Mouse (Mus musculus) myocyte (in vitro differentiated cells): Measurements from ENCODE around the gene Pacrg. TPM values are rescaled to one million over a fixed set of nuclear protein-coding genes. Genes with fewer than 3 reads are reported as not detected.

Experiments
- H3K27me3 ChIP-seq: one replicate; pipeline ENCODE4 v1.6.1; 2011; ENCODE audit not compliant: control insufficient read depth, insufficient read depth, insufficient read length
- H3K36me3 ChIP-seq: one replicate; pipeline ENCODE4 v1.6.1; 2011; ENCODE audit not compliant: control insufficient read depth, insufficient read depth
- H3K4me2 ChIP-seq: one replicate; pipeline ENCODE4 v1.6.1; 2011; ENCODE audit warnings: low read depth, control low read depth
- H3K4me3 ChIP-seq: one replicate; pipeline ENCODE4 v1.5.1; 2011; ENCODE audit warnings: mild to moderate bottlenecking, control low read depth, moderate library complexity
- H3K79me2 ChIP-seq: one replicate; pipeline ENCODE4 v1.6.1; 2011; ENCODE audit not compliant: control insufficient read depth, insufficient read depth
- H3ac ChIP-seq: one replicate; pipeline ENCODE4 v1.6.1; 2011; ENCODE audit not compliant: control insufficient read depth, insufficient read length
- CEBPB ChIP-seq: IDR thresholded peaks from 2 replicates; pipeline ENCODE4 v1.6.1; 2011; ENCODE audit warnings: mild to moderate bottlenecking, moderate library complexity; ENCODE audit not compliant: poor library complexity, insufficient read depth, severe bottlenecking
- E2F4 ChIP-seq: IDR thresholded peaks from one replicate; pipeline ENCODE4 v1.6.1; 2011; ENCODE audit warnings: mild to moderate bottlenecking, control low read depth, moderate library complexity; ENCODE audit not compliant: insufficient read depth
- MAX ChIP-seq: IDR thresholded peaks from one replicate; pipeline ENCODE4 v1.6.1; 2011; ENCODE audit warnings: low read depth, mild to moderate bottlenecking, control low read depth
- MYOD1 ChIP-seq, 3 experiments: IDR thresholded peaks; one replicate each; pipeline ENCODE4 v1.6.1; 2011; ENCODE audit warnings: control low read depth in 2 of 3, low read depth in 2 of 3, mild to moderate bottlenecking in 2 of 3, moderate library complexity in 1 of 3; ENCODE audit not compliant: insufficient read length in 2 of 3, control insufficient read depth in 1 of 3
- MYOG ChIP-seq, 3 experiments: IDR thresholded peaks; one replicate each; pipeline ENCODE4 v1.6.1; 2011; ENCODE audit warnings: control low read depth in 2 of 3, low read depth in 2 of 3, mild to moderate bottlenecking in 2 of 3; ENCODE audit not compliant: insufficient read length in 2 of 3, control insufficient read depth in 1 of 3, insufficient read depth in 1 of 3
- POLR2A ChIP-seq: IDR thresholded peaks from one replicate; pipeline ENCODE4 v1.6.1; 2011; ENCODE audit warnings: low read depth, mild to moderate bottlenecking, control low read depth, moderate library complexity; ENCODE audit not compliant: insufficient read length
- POLR2AphosphoS2 ChIP-seq: IDR thresholded peaks from one replicate; pipeline ENCODE4 v1.6.1; 2011; ENCODE audit warnings: low read depth, control low read depth; ENCODE audit not compliant: insufficient read length
- REST ChIP-seq: IDR thresholded peaks from one replicate; pipeline ENCODE4 v1.6.1; 2011; ENCODE audit warnings: mild to moderate bottlenecking, control low read depth, moderate library complexity; ENCODE audit not compliant: insufficient read depth, insufficient read length
- SRF ChIP-seq: IDR thresholded peaks from one replicate; pipeline ENCODE4 v1.6.1; 2011; ENCODE audit warnings: low read depth; ENCODE audit not compliant: control insufficient read depth, insufficient read length
- TCF12 ChIP-seq: IDR thresholded peaks from one replicate; pipeline ENCODE4 v1.6.1; 2011; ENCODE audit warnings: mild to moderate bottlenecking, control low read depth; ENCODE audit not compliant: poor library complexity, insufficient read depth, severe bottlenecking
- TCF3 ChIP-seq: IDR thresholded peaks from one replicate; pipeline ENCODE4 v1.6.1; 2011; ENCODE audit warnings: low read depth, control low read depth; ENCODE audit not compliant: insufficient read length
- USF1 ChIP-seq: IDR thresholded peaks from one replicate; pipeline ENCODE4 v1.6.1; 2011; ENCODE audit warnings: low read depth, mild to moderate bottlenecking, control low read depth, moderate library complexity
- polyA plus RNA-seq: library from polyadenylated mRNA; unstranded; fragments of >200 nt; fragmentation: generic; extraction: Trizol; gene quantifications from one replicate; pipeline ENCODE4 v1.2.1, GENCODE M21; 2012; ENCODE audit warnings: missing spikeins

The Pacrg gene
- polyA plus RNA-seq, 1 experiment = 0.64 TPM

- no peaks in the 10 kb centered on the region for H3K27me3 ChIP-seq
- no peak for TF ChIP-seq TCF12
- TF ChIP-seq SRF = no peak
- TF ChIP-seq CEBPB = no peak
- no peak for TF ChIP-seq REST
- no peak for TF ChIP-seq USF1
- no peak for TF ChIP-seq MYOG (IDR thresholded peaks at IDR 0.05; ENCODE audit: control insufficient read depth in 1 of 3, insufficient read depth in 1 of 3, insufficient read length in 2 of 3, low read depth in 2 of 3)
- no peak for TF ChIP-seq TCF3
- H3K4me3 ChIP-seq = no peak overlapping the region
Measured at GRCm38 (mm10) chr17:10583301-10583700, 256.8 kb downstream of the Pacrg start.

GRCm38 (mm10) chr17:10575306-10575705 lies 264.8 kb downstream of the Pacrg start:
- Histone ChIP-seq H3ac (no peak overlapping the region), H3K79me2 (no peaks in the 10 kb centered on the region), H3K27me3 (no peaks in the 10 kb centered on the region), H3K4me2 (no peak overlapping the region), H3K36me3 (no peaks in the 10 kb centered on the region), H3K4me3 (no peak overlapping the region)
- TF ChIP-seq MYOD1 (IDR thresholded peaks at IDR 0.05; ENCODE audit: control insufficient read depth in 1 of 3, insufficient read length in 2 of 3, low read depth in 2 of 3) = no peak
- TF ChIP-seq POLR2A = no peak
- no peak for TF ChIP-seq MAX
- no peak for TF ChIP-seq POLR2AphosphoS2
- no peak for TF ChIP-seq TCF12
- no peak for TF ChIP-seq TCF3
- no peak for TF ChIP-seq USF1
- no peak for TF ChIP-seq E2F4
- no peak for TF ChIP-seq MYOG (IDR thresholded peaks at IDR 0.05; ENCODE audit: control insufficient read depth in 1 of 3, insufficient read depth in 1 of 3, insufficient read length in 2 of 3, low read depth in 2 of 3)
- no peak for TF ChIP-seq CEBPB

More at GRCm38 (mm10) chr17:10583301-10583700, 256.8 kb downstream of the Pacrg start:
- Histone ChIP-seq H3K79me2 (no peaks in the 10 kb centered on the region), H3K36me3 (no peaks in the 10 kb centered on the region), H3K4me2 (no peak overlapping the region), H3ac (no peak overlapping the region)

- no peak overlapping the region for H3K4me2 ChIP-seq
- no peak for TF ChIP-seq MAX
- H3K27me3 ChIP-seq = no peaks in the 10 kb centered on the region
- no peak overlapping the region for H3ac ChIP-seq
- no peaks in the 10 kb centered on the region for H3K36me3 ChIP-seq
- H3K79me2 ChIP-seq = no peaks in the 10 kb centered on the region
- no peak overlapping the region for H3K4me3 ChIP-seq
Measured at GRCm38 (mm10) chr17:10572436-10572835, 267.7 kb downstream of the Pacrg start.

- TF ChIP-seq SRF (no peak), MYOG (IDR thresholded peaks at IDR 0.05; ENCODE audit: control insufficient read depth in 1 of 3, insufficient read depth in 1 of 3, insufficient read length in 2 of 3, low read depth in 2 of 3) (no peak)
- H3K4me2 ChIP-seq = no peak overlapping the region
- no peaks in the 10 kb centered on the region for H3K36me3 ChIP-seq
- no peak overlapping the region for H3ac ChIP-seq
- H3K79me2 ChIP-seq = no peaks in the 10 kb centered on the region
- H3K4me3 ChIP-seq = no peak overlapping the region
- no peaks in the 10 kb centered on the region for H3K27me3 ChIP-seq
Measured at GRCm38 (mm10) chr17:10569270-10569669, 270.8 kb downstream of the Pacrg start.

GRCm38 (mm10) chr17:10567411-10567810 lies 272.7 kb downstream of the Pacrg start:
- no peak overlapping the region for H3K4me3 ChIP-seq
- H3ac ChIP-seq = no peak overlapping the region
- no peak for TF ChIP-seq MYOD1 (IDR thresholded peaks at IDR 0.05; ENCODE audit: control insufficient read depth in 1 of 3, insufficient read length in 2 of 3, low read depth in 2 of 3)
- no peak for TF ChIP-seq POLR2AphosphoS2
- no peak for TF ChIP-seq REST
- no peak for TF ChIP-seq TCF12
- no peak for TF ChIP-seq SRF
- no peak for TF ChIP-seq MAX
- H3K79me2 ChIP-seq = no peaks in the 10 kb centered on the region
- H3K4me2 ChIP-seq = no peak overlapping the region
- H3K27me3 ChIP-seq = no peaks in the 10 kb centered on the region
- H3K36me3 ChIP-seq = no peaks in the 10 kb centered on the region

- H3ac ChIP-seq = no peak overlapping the region
- no peak overlapping the region for H3K4me3 ChIP-seq
- H3K79me2 ChIP-seq = no peaks in the 10 kb centered on the region
- TF ChIP-seq POLR2A (no peak), MYOD1 (IDR thresholded peaks at IDR 0.05; ENCODE audit: control insufficient read depth in 1 of 3, insufficient read length in 2 of 3, low read depth in 2 of 3) (no peak), SRF (no peak), MAX (no peak), TCF3 (no peak), MYOG (IDR thresholded peaks at IDR 0.05; ENCODE audit: control insufficient read depth in 1 of 3, insufficient read depth in 1 of 3, insufficient read length in 2 of 3, low read depth in 2 of 3) (no peak), POLR2AphosphoS2 (no peak), E2F4 (no peak), REST (no peak), TCF12 (no peak), CEBPB (no peak)
- no peak overlapping the region for H3K4me2 ChIP-seq
- no peaks in the 10 kb centered on the region for H3K36me3 ChIP-seq
- H3K27me3 ChIP-seq = no peaks in the 10 kb centered on the region
Measured at GRCm38 (mm10) chr17:10564191-10564590, 275.9 kb downstream of the Pacrg start.
